Mouse (Mus musculus) stomach, postnatal 0 days (tissue): ENCODE measurements around the gene AI854703.

Source experiments
- CTCF ChIP-seq: IDR thresholded peaks from 2 replicates; pipeline ENCODE4 v1.5.1; 2016; ENCODE audit warnings: antibody characterized with exemption, low read depth, mild to moderate bottlenecking, moderate library complexity
- EP300 ChIP-seq: optimal IDR thresholded peaks from 2 replicates; pipeline ENCODE3; 2016; ENCODE audit warnings: antibody characterized with exemption

DNA sequence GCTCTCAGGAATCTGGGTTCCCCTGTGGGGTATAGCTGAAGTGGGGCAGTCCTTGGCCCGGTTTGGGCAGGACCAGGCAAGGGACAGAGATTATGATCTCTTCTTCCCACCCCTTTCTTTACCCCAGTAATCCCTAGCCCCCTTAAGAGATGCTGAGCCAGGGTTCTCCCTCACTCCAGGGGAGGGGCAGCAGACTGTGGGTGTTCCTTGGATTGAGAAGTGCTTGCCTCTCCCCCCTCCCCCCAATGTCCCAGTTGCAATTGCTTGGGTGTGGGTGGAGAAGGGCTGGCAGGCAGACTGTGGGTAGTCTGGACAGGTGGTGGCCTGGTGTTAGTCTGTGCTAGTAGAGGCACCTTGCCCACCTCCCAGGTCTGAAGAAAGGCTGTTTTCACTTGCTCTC, 31.3 kb upstream of the AI854703 start:
- TF ChIP-seq EP300 (no peak), CTCF (no peak)
